Mouse (Mus musculus): ENCODE measurements around the gene Twist1.

Twist1 gene

GRCm38 (mm10) chr12:33957400-33958240 lies at the start of gene Twist1:
Gene Twist1, plus strand, starts transcription at chr12:33957671.
- no peak for DNase-seq (ENCODE audit: low spot score in 2 of 2)

GRCm38 (mm10) chr12:33926751-33927150 lies 30.7 kb upstream of the Twist1 start:
- DNase-seq (ENCODE audit: low spot score in 2 of 2), result no peak

GRCm38 (mm10) chr12:33927334-33928098 lies 30.0 kb upstream of the Twist1 start:
- no peak for DNase-seq (ENCODE audit: low spot score in 2 of 2)

- DNase-seq (ENCODE audit: low spot score in 2 of 2), result no peak
These were observed 28.9 kb upstream of the Twist1 start, which contains the start of gene Ferd3l for GRCm38 (mm10) chr12:33928331-33929192. Gene Ferd3l, plus strand, starts transcription at chr12:33928425.

- DNase-seq (ENCODE audit: low spot score in 2 of 2), result no peak
These were observed 4.6 kb upstream of the Twist1 start for GRCm38 (mm10) chr12:33952843-33953242.

GRCm38 (mm10) chr12:33954931-33955565 lies 2.4 kb upstream of the Twist1 start:
- DNase-seq (ENCODE audit: low spot score in 2 of 2), result no peak

GRCm38 (mm10) chr12:33955606-33956295 lies 1.7 kb upstream of the Twist1 start:
- DNase-seq (ENCODE audit: low spot score in 2 of 2), result no peak

- no peak for DNase-seq (ENCODE audit: low spot score in 2 of 2)
These were observed 683 bp upstream of the Twist1 start for GRCm38 (mm10) chr12:33956576-33957399.

GRCm38 (mm10) chr12:33958241-33959194 lies 1.0 kb downstream of the Twist1 start:
- no peak for DNase-seq (ENCODE audit: low spot score in 2 of 2)

- no peak for DNase-seq (ENCODE audit: low spot score in 2 of 2)
These were observed 1.7 kb downstream of the Twist1 start for GRCm38 (mm10) chr12:33959206-33959605.

GRCm38 (mm10) chr12:33959846-33960245 lies 2.4 kb downstream of the Twist1 start:
- no peak for DNase-seq (ENCODE audit: low spot score in 2 of 2)

GRCm38 (mm10) chr12:33961013-33961412 lies 3.5 kb downstream of the Twist1 start:
- no peak for DNase-seq (ENCODE audit: low spot score in 2 of 2)

- DNase-seq (ENCODE audit: low spot score in 2 of 2), result no peak
These were observed 4.8 kb downstream of the Twist1 start for GRCm38 (mm10) chr12:33962118-33962772.

- no peak for DNase-seq (ENCODE audit: low spot score in 2 of 2)
These were observed 5.3 kb downstream of the Twist1 start for GRCm38 (mm10) chr12:33962773-33963130.

- DNase-seq (ENCODE audit: low spot score in 2 of 2), result no peak
These were observed 6.3 kb downstream of the Twist1 start for GRCm38 (mm10) chr12:33963671-33964369.

GRCm38 (mm10) chr12:33964427-33964826 lies 7.0 kb downstream of the Twist1 start:
- no peak for DNase-seq (ENCODE audit: low spot score in 2 of 2)

GRCm38 (mm10) chr12:33965661-33966360 lies 8.3 kb downstream of the Twist1 start:
- DNase-seq (ENCODE audit: low spot score in 2 of 2), result no peak
